22 mouse cellular contexts compared by ENCODE assay signal in genomic region chr5:89784635-89785034, GRCm38 (mm10).
DNase-seq lines count a peak whose midpoint lies in the region; ATAC-seq and TF ChIP-seq lines count a peak whose summit lies in the region.
"Had no signal": no experiment of that assay in that cellular context is flagged by ENCODE, and none has a peak within 500 bp of the region (broad histone marks: within the 10 kb centered on the region; RNA-seq: fewer than 3 reads in every experiment).

No protein-coding gene starts in this region.

- no peak for DNase-seq in hindbrain, embryonic 10.5 days (ENCODE audit: low spot score)
- DNase-seq in brain, embryonic 14.5 days (ENCODE audit: low read depth) = peak; percentile 56
- no peak for DNase-seq in forebrain, postnatal 0 days
- no peak for DNase-seq in kidney, postnatal 25 days
- DNase-seq in adipocyte (ENCODE audit: low spot score) = no peak
- DNase-seq: adrenal gland, postnatal 36 days; cerebellum, adult 18-20 months; gastrocnemius, postnatal 10 days; heart, adult 18-20 months; heart, postnatal 36 days; lung, embryonic 14.5 days; lung, postnatal 4 days; spleen, adult 18-20 months; thymus, postnatal 36 days had no signal

- ATAC-seq in hindbrain, embryonic 12.5 days (ENCODE audit: low FRiP score) = peak; percentile 50; the same call in 1 of the 2 replicates
- ATAC-seq in forebrain, postnatal 0 days = peak; percentile 81
- ATAC-seq in neural tube, embryonic 13.5 days (ENCODE audit: low read depth) = peak; percentile 61
- ATAC-seq: intestine, embryonic 16.5 days; liver, embryonic 12.5 days had no signal

- no peak overlapping the region for H3K9ac ChIP-seq in hindbrain, embryonic 12.5 days
- no peak overlapping the region for H3K9ac ChIP-seq in forebrain, postnatal 0 days
- H3K9ac ChIP-seq in neural tube, embryonic 13.5 days = no peak overlapping the region
- H3K9ac ChIP-seq: kidney, embryonic 15.5 days; limb, embryonic 12.5 days; liver, embryonic 12.5 days; lung, embryonic 14.5 days had no signal

- no peak for TF ChIP-seq CTCF in brain, embryonic 14.5 days (IDR thresholded peaks at IDR 0.05; ENCODE audit: borderline replicate concordance, extremely low read depth, insufficient read depth, insufficient read length)
- no peak for TF ChIP-seq CTCF in forebrain, postnatal 0 days (IDR thresholded peaks at IDR 0.05; ENCODE audit: low read depth)

- H3K27me3 ChIP-seq in hindbrain, embryonic 12.5 days = no peaks in the 10 kb centered on the region
- no peaks in the 10 kb centered on the region for H3K27me3 ChIP-seq in hindbrain, embryonic 10.5 days (ENCODE audit: insufficient read depth, poor library complexity, severe bottlenecking)
- H3K27me3 ChIP-seq in forebrain, postnatal 0 days (ENCODE audit: insufficient read depth, low read length) = no peaks in the 10 kb centered on the region
- no peaks in the 10 kb centered on the region for H3K27me3 ChIP-seq in neural tube, embryonic 13.5 days
- H3K27me3 ChIP-seq: kidney, embryonic 15.5 days; limb, embryonic 12.5 days; liver, embryonic 12.5 days had no signal

- no peaks in the 10 kb centered on the region for H3K36me3 ChIP-seq in hindbrain, embryonic 12.5 days
- H3K36me3 ChIP-seq in hindbrain, embryonic 10.5 days = no peaks in the 10 kb centered on the region
- H3K36me3 ChIP-seq in forebrain, postnatal 0 days (ENCODE audit: insufficient read depth) = no peaks in the 10 kb centered on the region
- no peaks in the 10 kb centered on the region for H3K36me3 ChIP-seq in neural tube, embryonic 13.5 days
- H3K36me3 ChIP-seq: G1E; kidney, embryonic 15.5 days; limb, embryonic 12.5 days; liver, embryonic 12.5 days; midbrain, embryonic 10.5 days had no signal

- H3K4me2 ChIP-seq in hindbrain, embryonic 12.5 days (replicated peaks) = no peak overlapping the region
- H3K4me2 ChIP-seq in forebrain, postnatal 0 days (ENCODE audit: low read depth) = no peak overlapping the region
- no peak overlapping the region for H3K4me2 ChIP-seq in neural tube, embryonic 13.5 days
- H3K4me2 ChIP-seq: kidney, embryonic 15.5 days; limb, embryonic 12.5 days; liver, embryonic 12.5 days; lung, embryonic 14.5 days had no signal

- no peaks in the 10 kb centered on the region for H3K9me3 ChIP-seq in hindbrain, embryonic 12.5 days (replicated peaks)
- no peaks in the 10 kb centered on the region for H3K9me3 ChIP-seq in hindbrain, embryonic 10.5 days
- H3K9me3 ChIP-seq in forebrain, postnatal 0 days (ENCODE audit: low read length) = no peaks in the 10 kb centered on the region
- H3K9me3 ChIP-seq in neural tube, embryonic 13.5 days = no peaks in the 10 kb centered on the region
- H3K9me3 ChIP-seq: kidney, embryonic 15.5 days; limb, embryonic 12.5 days; liver, embryonic 12.5 days; midbrain, embryonic 10.5 days had no signal

- H3K27ac ChIP-seq in hindbrain, embryonic 12.5 days = no peak overlapping the region
- no peak overlapping the region for H3K27ac ChIP-seq in hindbrain, embryonic 10.5 days
- H3K27ac ChIP-seq in forebrain, postnatal 0 days (ENCODE audit: low read depth, low read length) = no peak overlapping the region
- 0 out of 2 replicates have a peak overlapping the region, but pooled peaks have one; percentile 65 for H3K27ac ChIP-seq in neural tube, embryonic 13.5 days (replicated peaks)
- H3K27ac ChIP-seq: kidney, embryonic 15.5 days; limb, embryonic 12.5 days; liver, embryonic 12.5 days; midbrain, embryonic 10.5 days had no signal

- no peak overlapping the region for H3K4me3 ChIP-seq in hindbrain, embryonic 12.5 days
- H3K4me3 ChIP-seq in hindbrain, embryonic 10.5 days = no peak overlapping the region
- H3K4me3 ChIP-seq in forebrain, postnatal 0 days (ENCODE audit: low read depth, low read length) = no peak overlapping the region
- no peak overlapping the region for H3K4me3 ChIP-seq in neural tube, embryonic 13.5 days
- H3K4me3 ChIP-seq: kidney, embryonic 15.5 days; limb, embryonic 12.5 days; liver, embryonic 12.5 days; midbrain, embryonic 10.5 days had no signal

- no peak for TF ChIP-seq POLR2A in brain, embryonic 14.5 days (IDR thresholded peaks at IDR 0.05; ENCODE audit: borderline replicate concordance, extremely low read depth, insufficient read depth, insufficient read length, poor library complexity, severe bottlenecking)

- 64% methylated on average over 5 of the region's 5 CpGs for WGBS in hindbrain, embryonic 12.5 days
- WGBS in hindbrain, embryonic 10.5 days = 78% methylated on average over 5 of the region's 5 CpGs
- WGBS in forebrain, postnatal 0 days = 24% methylated on average over 5 of the region's 5 CpGs
- 41% methylated on average over 5 of the region's 5 CpGs for WGBS in neural tube, embryonic 13.5 days

- no peaks in the 10 kb centered on the region for H3K4me1 ChIP-seq in hindbrain, embryonic 12.5 days
- 0 out of 2 replicates have a peak, but pooled peaks cover 4% of the 10 kb centered on the region for H3K4me1 ChIP-seq in hindbrain, embryonic 10.5 days (replicated peaks)
- no peaks in the 10 kb centered on the region for H3K4me1 ChIP-seq in forebrain, postnatal 0 days (ENCODE audit: insufficient read depth)
- no peaks in the 10 kb centered on the region for H3K4me1 ChIP-seq in neural tube, embryonic 13.5 days (replicated peaks)
- H3K4me1 ChIP-seq: kidney, embryonic 15.5 days; limb, embryonic 12.5 days; liver, embryonic 12.5 days; midbrain, embryonic 10.5 days had no signal
